Mouse (Mus musculus) kidney, adult 2 months (tissue): ENCODE results near the gene B430305J03Rik.

Experiments
- CTCF ChIP-seq: fragments of 200-500 bp; conservative IDR thresholded peaks from 2 replicates; pipeline ENCODE4 v1.5.1; 2011; ENCODE audit warnings: low read depth, mild to moderate bottlenecking, control low read depth, low read length, moderate library complexity, mixed read lengths; ENCODE audit not compliant: insufficient read depth, insufficient read length
- POLR2A ChIP-seq: fragments of 200-500 bp; IDR thresholded peaks from one replicate; pipeline ENCODE4 v1.6.1; 2011; ENCODE audit warnings: low read depth, low read length, control low read depth

DNA sequence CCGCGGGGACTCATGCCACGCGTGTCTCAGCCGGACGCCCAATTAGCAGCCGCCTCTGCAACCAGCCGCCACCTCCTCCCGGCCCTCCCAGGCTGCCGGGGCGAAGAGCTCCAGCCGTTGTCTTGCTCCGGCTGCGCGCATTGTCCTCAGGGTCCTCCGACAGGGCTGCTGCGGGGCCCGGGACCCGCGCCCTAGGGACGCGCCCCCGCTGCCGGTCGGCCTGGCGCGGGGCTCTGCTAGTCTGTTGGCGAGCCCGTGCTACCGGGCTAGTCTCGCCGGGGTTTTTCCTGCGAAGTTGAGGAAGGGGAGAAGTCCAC is 1.1 kb downstream of the B430305J03Rik start:
- no peak for TF ChIP-seq CTCF
- no peak for TF ChIP-seq POLR2A
